Mouse (Mus musculus): ENCODE results near the gene Tmprss6. TPM values are rescaled to one million over a fixed set of nuclear protein-coding genes. Genes with fewer than 3 reads are reported as not detected.

The Tmprss6 gene
- total RNA-seq, 2 experiments from 2014 or later: 0.54 to 2.4 TPM

Other genes starting within 250 kb of the Tmprss6 start
- 1 to 10 TPM; 3.3 to 3.6 TPM for gene Ncf4, start 223.8 kb downstream of the Tmprss6 start, total RNA-seq (2021)
- gene Csf2rb2, start 162.9 kb downstream of the Tmprss6 start, total RNA-seq (2021): 1 to 10 TPM in 1 of 2 experiments, under 1 TPM in 1; 0.73 to 1.5 TPM
- gene Csf2rb, start 142.9 kb downstream of the Tmprss6 start, total RNA-seq (2021): 1 to 10 TPM; 5.6 to 8.4 TPM
- gene Tex33, start 72.7 kb downstream of the Tmprss6 start, total RNA-seq (2021): not detected
- gene Tst, start 62.7 kb downstream of the Tmprss6 start, total RNA-seq (2021): 100 to 1,000 TPM; 207 to 261 TPM
- 10 to 100 TPM; 38.7 to 48.5 TPM for gene Mpst, start 62.2 kb downstream of the Tmprss6 start, total RNA-seq (2021)
- 10 to 100 TPM; 80.4 to 83.4 TPM for gene Kctd17, start 40.1 kb downstream of the Tmprss6 start, total RNA-seq (2021)
- 1 to 10 TPM; 1.1 to 2.5 TPM for gene Il2rb, start 26.6 kb upstream of the Tmprss6 start, total RNA-seq (2021)
- gene C1qtnf6, start 62.8 kb upstream of the Tmprss6 start, total RNA-seq (2021): 10 to 100 TPM; 14.1 to 15.0 TPM
- 1 to 10 TPM in 1 of 2 experiments, under 1 TPM in 1; 0.45 to 1.2 TPM for gene Sstr3, start 76.1 kb upstream of the Tmprss6 start, total RNA-seq (2021)
- gene Rac2, start 104.1 kb upstream of the Tmprss6 start, total RNA-seq (2021): 1 to 10 TPM; 4.2 to 8.9 TPM
- gene Cyth4, start 128.4 kb upstream of the Tmprss6 start, total RNA-seq (2021): 1 to 10 TPM; 8.0 to 9.9 TPM